Mouse (Mus musculus) heart, adult 2 months (tissue): ENCODE data around the gene Pheta2. TPM values are rescaled to one million over a fixed set of nuclear protein-coding genes. Genes with fewer than 3 reads are reported as not detected.
A peak's percentile ranks its signal among the peaks of the same experiment; 100 is the strongest.

ENCODE experiments used
- DNase-seq, 2 experiments: peaks; one replicate each; pipeline ENCODE4 v3.0.0; 2021
- H3K27ac ChIP-seq: fragments of 200-600 bp; 2 replicates; pipeline ENCODE4 v1.8.1; 2022
- H3K27me3 ChIP-seq: fragments of 200-500 bp; 2 replicates; pipeline ENCODE4 v1.6.1; 2012; ENCODE audit warnings: mild to moderate bottlenecking, low read length, inconsistent platforms, mixed read lengths; ENCODE audit not compliant: control insufficient read depth, insufficient read depth
- H3K36me3 ChIP-seq: fragments of 200-500 bp; 2 replicates; pipeline ENCODE4 v1.6.1; 2012; ENCODE audit warnings: low read length, inconsistent platforms; ENCODE audit not compliant: control insufficient read depth, insufficient read depth
- H3K4me1 ChIP-seq: fragments of 200-500 bp; 2 replicates; pipeline ENCODE4 v1.6.1; 2011; ENCODE audit warnings: low read length; ENCODE audit not compliant: control insufficient read depth, insufficient read depth
- H3K4me3 ChIP-seq: fragments of 200-600 bp; 2 replicates; pipeline ENCODE4 v1.8.1; 2022
- H3K79me2 ChIP-seq: fragments of 200-500 bp; replicated peaks from 2 replicates; pipeline ENCODE4 v1.6.1; 2012; ENCODE audit warnings: mild to moderate bottlenecking, inconsistent platforms, low read length, moderate library complexity, mixed read lengths; ENCODE audit not compliant: control insufficient read depth, insufficient read depth
- H3K9ac ChIP-seq: fragments of 200-500 bp; 2 replicates; pipeline ENCODE4 v1.6.1; 2012; ENCODE audit warnings: low read depth, mild to moderate bottlenecking, control low read depth, inconsistent platforms, low read length, mixed read lengths
- CTCF ChIP-seq: fragments of 200-600 bp; IDR thresholded peaks from 2 replicates; pipeline ENCODE4 v1.8.1; 2022; ENCODE audit warnings: antibody characterized with exemption, mild to moderate bottlenecking, moderate library complexity
- EP300 ChIP-seq: fragments of 200-500 bp; IDR thresholded peaks from 2 replicates; pipeline ENCODE4 v1.6.1; 2011; ENCODE audit warnings: low read depth, low read length, control low read depth; ENCODE audit not compliant: insufficient read depth
- POLR2A ChIP-seq: fragments of 200-500 bp; IDR thresholded peaks from 2 replicates; pipeline ENCODE4 v1.6.1; 2011; ENCODE audit warnings: mild to moderate bottlenecking, low read depth, low read length, control low read depth; ENCODE audit not compliant: insufficient read depth
- WGBS: fragments of 180-500 bp; shearing (Covaris S2); methylation state at CpG from one replicate; pipeline ENCODE4 v1.1.7; 2018; 5-methylcytosine and 5-hydroxymethylcytosine counted together
- intact Hi-C: fragments of 180-260 bp; cut with DNase I; formaldehyde crosslinking; loops from one replicate; pipeline ENCODE4 v1.15.1; 2025
- polyA plus RNA-seq: library from polyadenylated mRNA; depleted of rRNA; stranded (reverse); fragments of >200 nt; gene quantifications from 2 replicates; pipeline ENCODE4 v1.2.3, GENCODE M21; 2012
- total RNA-seq, 2 experiments: library from RNA; stranded (reverse); gene quantifications; 2 replicates each; pipeline ENCODE4 v1.2.3; 2021

Pheta2 gene
- total and polyA plus RNA-seq, 3 experiments, result 0.70 to 1.2 (median 0.76) TPM

- intact Hi-C loops, result loop anchor here (5.0 kb wide), 1 partner anchor 68 kb away; no protein-coding TSS in a partner anchor
These were observed 3.5 kb upstream of the Pheta2 start for GRCm38 (mm10) chr15:82335194-82335593.

GRCm38 (mm10) chr15:82336629-82337028, 2.1 kb upstream of the Pheta2 start:
- Histone ChIP-seq H3K4me1 (peaks cover 6% of the 10 kb centered on the region), H3K9ac (no peak overlapping the region), H3K4me3 (no peak overlapping the region), H3K79me2 (no peaks in the 10 kb centered on the region), H3K27ac (no peak overlapping the region), H3K27me3 (no peaks in the 10 kb centered on the region), H3K36me3 (no peaks in the 10 kb centered on the region)
- 88% methylated on average over 12 of the region's 12 CpGs for WGBS
- DNase-seq, result no peak
- TF ChIP-seq CTCF (no peak), EP300 (no peak), POLR2A (no peak)
- intact Hi-C loops, result loop anchor here (5.0 kb wide), 1 partner anchor 69 kb away; no protein-coding TSS in a partner anchor

More at GRCm38 (mm10) chr15:82335194-82335593, 3.5 kb upstream of the Pheta2 start:
- H3K4me3 ChIP-seq, result no peak overlapping the region
- H3K36me3 ChIP-seq, result no peaks in the 10 kb centered on the region
- no peaks in the 10 kb centered on the region for H3K27me3 ChIP-seq
- H3K79me2 ChIP-seq, result no peaks in the 10 kb centered on the region
- TF ChIP-seq CTCF (no peak), POLR2A (no peak), EP300 (no peak)
- H3K27ac ChIP-seq, result no peak overlapping the region
- DNase-seq, result no peak
- peaks cover 4% of the 10 kb centered on the region; the same call in 1 of the 2 replicates for H3K4me1 ChIP-seq
- no peak overlapping the region for H3K9ac ChIP-seq
- 96% methylated on average over 4 of the region's 4 CpGs for WGBS

- WGBS, result 18% methylated on average over 4 of the region's 4 CpGs
- Histone ChIP-seq H3K27ac (peak overlapping the region; percentile 81), H3K4me1 (peaks cover 7% of the 10 kb centered on the region), H3K36me3 (no peaks in the 10 kb centered on the region), H3K79me2 (no peaks in the 10 kb centered on the region), H3K4me3 (peak overlapping the region; percentile 72), H3K9ac (peak overlapping the region; percentile 56; the same call in 1 of the 2 replicates), H3K27me3 (no peaks in the 10 kb centered on the region)
- no peak for TF ChIP-seq CTCF
- no peak for TF ChIP-seq POLR2A
- TF ChIP-seq EP300, result no peak
- intact Hi-C loops, result loop anchor here (5.0 kb wide), 1 partner anchor 71 kb away; no protein-coding TSS in a partner anchor
- no peak for DNase-seq
These were observed 867 bp upstream of the Pheta2 start for GRCm38 (mm10) chr15:82337875-82338274.

GRCm38 (mm10) chr15:82339150-82339549, 408 bp downstream of the Pheta2 start:
- no peak for TF ChIP-seq POLR2A
- Histone ChIP-seq H3K36me3 (no peaks in the 10 kb centered on the region), H3K27me3 (no peaks in the 10 kb centered on the region), H3K27ac (peak overlapping the region; percentile 81), H3K4me3 (peak overlapping the region; percentile 72), H3K9ac (peak overlapping the region; percentile 69), H3K4me1 (peaks cover 7% of the 10 kb centered on the region), H3K79me2 (no peaks in the 10 kb centered on the region)
- no peak for DNase-seq
- intact Hi-C loops, result loop anchor here (5.0 kb wide), 1 partner anchor 72 kb away; no protein-coding TSS in a partner anchor
- 59% methylated on average over 10 of the region's 10 CpGs for WGBS

- Histone ChIP-seq H3K36me3 (no peaks in the 10 kb centered on the region), H3K4me3 (no peak overlapping the region), H3K27me3 (no peaks in the 10 kb centered on the region), H3K9ac (no peak overlapping the region), H3K4me1 (peaks cover 7% of the 10 kb centered on the region), H3K27ac (no peak overlapping the region), H3K79me2 (no peaks in the 10 kb centered on the region)
- DNase-seq, result no peak
- 73% methylated on average over 8 of the region's 8 CpGs for whole genome bisulfite sequencing
- TF ChIP-seq CTCF, result no peak
- no peak for TF ChIP-seq POLR2A
- TF ChIP-seq EP300, result no peak
- intact Hi-C loops, result loop anchor here (5.0 kb wide), 1 partner anchor 72 kb away; no protein-coding TSS in a partner anchor
These were observed 1.0 kb downstream of the Pheta2 start for GRCm38 (mm10) chr15:82339634-82340254.

- intact Hi-C loops, result no loop called here
- Histone ChIP-seq H3K36me3 (no peaks in the 10 kb centered on the region), H3K27me3 (no peaks in the 10 kb centered on the region), H3K4me3 (peak overlapping the region; percentile 49), H3K4me1 (peaks cover 9% of the 10 kb centered on the region), H3K9ac (peak overlapping the region; percentile 70), H3K27ac (peak overlapping the region; percentile 63), H3K79me2 (no peaks in the 10 kb centered on the region)
- no peak for DNase-seq
- TF ChIP-seq EP300 (no peak), CTCF (no peak), POLR2A (no peak)
- 48% methylated on average over 21 of the region's 21 CpGs for WGBS
These were observed 1.8 kb downstream of the Pheta2 start for GRCm38 (mm10) chr15:82340414-82341035.
